Mouse (Mus musculus): ENCODE measurements around the gene Chchd10.
A peak's percentile ranks its signal among the peaks of the same experiment; 100 is the strongest.

Chchd10 gene

GRCm38 (mm10) chr10:75951424-75952050 lies 18.6 kb downstream of the Chchd10 start:
- DNase-seq: peak; percentile 53

- peak; percentile 50 for DNase-seq
Observed at GRCm38 (mm10) chr10:75954381-75954811, 21.5 kb downstream of the Chchd10 start, which contains the start of gene Gm5134. Gm5134 (plus strand) TSS chr10:75954514.

- no peak for DNase-seq
Observed at GRCm38 (mm10) chr10:75973846-75974245, 40.9 kb downstream of the Chchd10 start.

GRCm38 (mm10) chr10:75975216-75975615 lies 42.3 kb downstream of the Chchd10 start:
- DNase-seq: peak; percentile 46

GRCm38 (mm10) chr10:75978119-75978834 lies 45.3 kb downstream of the Chchd10 start:
- no peak for DNase-seq

- DNase-seq: no peak
Observed at GRCm38 (mm10) chr10:75978835-75979157, 45.9 kb downstream of the Chchd10 start.

GRCm38 (mm10) chr10:75979432-75979831 lies 46.5 kb downstream of the Chchd10 start:
- DNase-seq: no peak

All from thymus, postnatal 4 days (tissue).